Mouse (Mus musculus) adrenal gland, postnatal 4 days (tissue): ENCODE results near the gene Pak2. TPM values are rescaled to one million over a fixed set of nuclear protein-coding genes. Genes with fewer than 3 reads are reported as not detected.
A peak's percentile ranks its signal among the peaks of the same experiment; 100 is the strongest.

Source experiments
- DNase-seq, 2 experiments: peaks; one replicate each; pipeline ENCODE4 v3.0.0; 2021 to 2022; ENCODE audit warnings: low spot score in 2 of 2, mixed read lengths in 2 of 2
- long read RNA-seq, 2 experiments: library from polyadenylated mRNA; stranded (forward); transcript quantifications; one replicate each; pipeline ENCODE4 v2.0.0; 2021
- total RNA-seq, 2 experiments: library from RNA; stranded (reverse); gene quantifications; 2 replicates each; pipeline ENCODE4 v1.2.3; 2021

The Pak2 gene
- 10 to 100 TPM; 54.8 to 57.8 TPM for total RNA-seq
- long read RNA-seq, experiment 1, full-length matches to known transcripts: 5 of 9 reads
- long read RNA-seq, experiment 1, partial matches to known transcripts: 0 of 9 reads
- long read RNA-seq, experiment 1, other reads (novel, unspliced or antisense): 4 of 9 reads
- long read RNA-seq, experiment 2, full-length matches to known transcripts: 24 of 44 reads
- long read RNA-seq, experiment 2, partial matches to known transcripts: 14 of 44 reads
- long read RNA-seq, experiment 2, other reads (novel, unspliced or antisense): 6 of 44 reads

DNA sequence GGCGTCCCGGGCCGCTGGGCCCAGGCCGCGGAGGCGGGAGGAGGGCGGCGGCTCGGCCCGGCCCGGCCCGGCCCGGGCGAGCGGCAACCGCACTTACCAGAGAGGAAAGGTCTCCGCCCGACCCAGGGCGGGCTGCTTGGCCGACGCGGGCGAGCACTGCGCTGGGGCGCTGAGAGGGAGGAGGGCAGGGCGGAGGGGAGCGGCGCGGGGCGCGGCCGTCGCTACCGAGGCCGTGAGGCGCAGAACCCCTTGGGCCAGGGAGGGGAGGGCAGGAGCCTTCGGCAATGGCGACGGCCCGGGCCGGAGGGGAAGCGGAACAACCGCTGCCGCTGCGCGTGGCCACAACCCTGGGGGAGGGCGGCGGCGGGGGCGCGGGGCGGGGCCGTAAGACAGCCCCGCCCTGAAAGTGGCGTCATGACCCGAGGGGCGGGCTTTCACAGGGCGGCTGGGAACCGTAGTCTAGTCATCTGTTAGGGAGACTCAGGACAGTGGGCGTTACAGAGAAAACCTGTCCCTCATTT lies at the start of gene Pak2:
TSS of gene Pak2 (minus strand) at position 352 of the 521 bp plus-strand sequence.
- peak; percentile 79 to 87 for DNase-seq

DNA sequence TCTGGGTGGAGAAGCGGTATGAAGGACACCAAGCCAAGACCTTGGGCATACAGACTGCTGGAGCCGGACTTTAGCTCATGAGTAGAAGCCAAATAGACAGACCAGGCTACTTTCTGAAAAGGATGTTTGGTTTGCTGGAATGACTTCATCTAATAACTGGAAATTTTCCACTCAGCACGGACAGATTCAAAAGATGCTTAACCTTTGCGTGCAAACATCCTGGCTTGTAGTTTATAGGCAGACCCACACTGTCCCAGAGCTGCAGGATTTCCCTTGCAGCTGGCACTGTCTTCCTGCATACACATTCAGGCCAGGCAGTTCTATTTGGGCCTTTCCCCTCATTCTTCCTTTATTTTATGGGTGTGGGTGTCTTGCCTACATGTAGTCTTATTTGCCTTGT lies 47.9 kb upstream of the Pak2 start:
- DNase-seq: no peak

DNA sequence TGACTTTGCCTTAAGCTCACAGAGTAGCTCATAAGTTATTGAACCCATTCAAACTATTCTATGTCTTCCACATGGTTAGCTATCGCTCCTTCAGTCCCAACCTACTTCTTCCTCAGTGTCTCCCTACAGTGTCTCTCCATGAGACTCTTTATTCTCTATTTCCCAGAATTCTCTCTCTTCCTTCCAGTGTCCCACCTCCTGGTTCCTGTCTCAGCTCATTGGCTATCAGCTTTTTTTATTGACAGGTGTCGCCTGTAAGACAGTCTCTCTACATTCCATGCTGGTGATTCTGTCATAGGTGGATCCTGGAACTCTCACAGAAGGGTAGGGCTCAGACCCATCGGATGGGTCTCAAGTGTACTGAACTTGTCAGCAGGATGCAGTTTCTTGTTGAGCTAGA lies 46.2 kb upstream of the Pak2 start:
- no peak for DNase-seq

DNA sequence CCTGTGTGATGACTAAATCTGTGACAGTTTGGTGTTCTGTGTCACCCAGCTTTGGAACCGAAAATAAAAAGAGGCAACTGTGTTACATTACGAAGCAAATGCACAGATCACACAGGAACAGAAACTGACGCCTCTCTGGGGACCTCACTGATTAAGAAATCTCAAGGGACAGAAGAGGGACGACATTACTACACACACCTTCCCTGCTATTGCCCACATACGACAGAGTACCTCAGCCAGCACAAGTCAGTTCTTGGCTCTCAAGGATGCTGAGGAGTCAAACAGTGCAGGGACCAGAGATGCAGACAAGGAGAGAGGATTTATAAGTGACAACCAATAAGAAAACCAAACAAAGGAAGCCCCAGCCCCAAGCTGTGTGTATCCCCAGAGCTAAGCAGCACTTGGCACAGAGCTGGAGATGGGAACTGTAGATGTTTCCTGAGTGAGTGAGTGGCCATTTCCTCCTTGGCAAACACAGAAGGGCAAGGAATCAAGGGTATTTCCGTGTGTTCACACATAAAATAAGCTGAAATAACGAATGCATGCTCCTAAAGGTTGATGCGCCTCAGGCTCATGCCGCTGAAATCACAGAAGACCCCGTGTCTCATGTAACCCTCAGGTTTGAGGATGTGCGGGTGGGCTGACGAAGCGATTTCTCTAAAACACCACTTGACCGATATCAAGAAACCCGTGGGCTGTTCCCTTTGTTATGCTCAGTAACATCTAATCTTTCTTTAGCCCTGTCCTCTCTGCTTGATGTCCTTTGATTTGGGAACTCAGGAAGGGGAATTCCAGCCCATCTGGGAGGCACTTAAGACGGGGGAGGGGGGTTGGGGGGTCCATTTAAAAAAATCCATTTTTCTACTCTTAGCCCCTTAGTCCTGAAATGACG lies 45.5 kb upstream of the Pak2 start:
- DNase-seq: no peak

DNA sequence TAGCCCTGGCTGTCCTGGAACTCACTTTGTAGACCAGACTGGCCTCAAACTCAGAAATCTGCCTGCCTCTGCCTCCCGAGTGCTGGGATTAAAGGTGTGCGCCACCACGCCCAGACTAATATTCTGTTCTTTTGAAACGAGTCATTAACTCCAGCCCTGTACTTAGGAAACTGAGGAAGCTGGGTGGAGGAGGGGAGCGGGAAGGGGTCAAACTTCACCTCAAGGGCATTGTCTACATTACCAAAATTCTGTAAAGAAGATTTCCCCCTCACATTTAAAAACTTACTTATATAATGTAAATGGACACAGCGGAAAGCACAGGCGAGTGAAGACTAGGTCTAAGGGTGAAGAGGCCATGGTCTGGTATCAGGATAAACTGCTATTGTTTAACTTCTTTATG lies 44.9 kb upstream of the Pak2 start:
- no peak for DNase-seq

DNA sequence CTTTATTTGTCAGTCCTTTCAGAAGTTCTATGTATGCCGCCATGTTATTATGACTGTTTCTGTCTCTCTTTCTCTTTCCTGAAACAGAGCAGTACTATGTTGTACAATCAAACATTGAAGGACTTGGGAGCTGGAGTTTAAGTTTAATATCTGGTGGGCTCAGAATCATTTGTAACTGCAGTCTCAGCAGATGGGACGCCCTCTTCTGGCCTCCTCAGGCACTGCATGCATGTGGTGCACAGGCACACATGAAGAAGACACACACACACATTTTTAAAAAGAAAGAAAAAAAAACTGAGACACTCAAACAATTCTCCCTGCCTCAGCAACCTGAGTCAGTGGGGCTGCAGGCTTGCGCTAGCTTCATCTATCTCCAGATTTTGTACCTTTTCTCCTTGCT lies 41.3 kb upstream of the Pak2 start:
- no peak for DNase-seq

DNA sequence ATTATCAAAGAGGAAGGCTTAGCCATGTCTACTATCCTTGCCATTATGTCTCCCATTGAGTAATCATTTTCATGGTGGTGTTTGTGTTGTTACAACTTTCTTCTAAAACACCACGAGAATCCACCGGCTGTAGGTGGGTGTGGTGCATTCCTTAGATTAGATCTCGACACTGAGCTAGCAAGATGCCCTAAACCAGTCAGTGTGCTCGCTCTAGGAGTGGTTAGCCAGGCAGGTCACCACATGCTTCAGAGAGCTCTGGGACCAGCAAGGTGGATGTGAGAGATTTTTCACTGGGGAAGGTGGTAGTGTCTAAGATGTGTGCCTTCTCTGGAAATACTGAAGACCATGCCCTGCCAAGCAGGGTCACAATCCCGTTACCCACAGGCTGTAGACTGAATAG lies 37.0 kb upstream of the Pak2 start:
- DNase-seq: no peak

DNA sequence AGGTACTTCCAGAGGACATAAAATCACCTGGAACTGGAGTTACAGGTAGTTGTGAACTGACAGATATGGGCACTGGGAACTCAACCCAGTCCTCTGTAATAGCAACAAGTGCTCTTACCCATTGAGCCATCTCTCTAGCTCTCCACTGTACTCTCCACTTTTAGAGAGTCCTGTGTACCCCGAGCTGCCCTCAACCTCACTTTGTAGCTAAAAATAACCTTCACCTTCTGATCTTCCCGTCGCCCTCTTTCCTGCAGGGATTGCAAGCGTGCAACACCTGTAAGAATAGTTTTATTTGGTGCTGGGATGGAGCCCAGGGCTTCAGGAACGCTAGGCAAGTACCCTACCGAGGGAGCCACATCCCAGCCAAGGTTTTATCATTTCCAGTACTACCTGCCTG lies 36.6 kb upstream of the Pak2 start:
- DNase-seq: no peak

DNA sequence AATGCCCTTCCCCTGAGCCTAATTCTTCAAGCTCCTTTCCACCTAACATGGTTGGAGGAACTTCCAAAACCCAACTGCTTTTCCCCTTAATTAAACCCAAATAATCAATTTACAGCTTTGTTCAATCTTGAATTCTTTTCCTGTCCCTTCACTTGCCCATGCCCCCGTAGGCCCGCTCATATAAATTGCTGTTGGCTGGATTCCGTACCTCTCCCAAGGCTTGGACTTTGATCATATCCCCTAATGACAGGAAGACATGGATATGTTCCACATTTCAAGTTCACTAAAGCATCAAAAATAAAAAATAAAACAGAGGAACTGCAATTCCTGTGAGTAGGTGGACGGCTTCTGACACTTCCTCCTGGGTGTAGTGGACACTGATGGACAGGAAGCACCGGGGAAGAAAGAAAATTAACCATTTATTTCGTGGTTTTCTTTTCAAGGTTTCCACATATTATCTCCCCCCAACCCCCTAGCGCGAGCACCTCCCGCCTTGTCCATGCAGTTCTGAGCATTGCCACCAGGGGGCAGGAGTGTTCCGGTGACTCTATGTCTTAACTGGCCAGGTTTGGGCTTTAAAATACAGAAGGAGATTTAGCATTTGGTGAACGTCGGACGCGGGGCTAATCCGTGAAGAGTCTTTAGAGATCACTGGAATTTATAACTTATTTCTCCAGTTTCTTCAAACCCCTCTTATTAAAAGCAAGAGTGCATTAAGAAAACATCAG lies 36.0 kb upstream of the Pak2 start:
- DNase-seq: peak; percentile 70 to 77

DNA sequence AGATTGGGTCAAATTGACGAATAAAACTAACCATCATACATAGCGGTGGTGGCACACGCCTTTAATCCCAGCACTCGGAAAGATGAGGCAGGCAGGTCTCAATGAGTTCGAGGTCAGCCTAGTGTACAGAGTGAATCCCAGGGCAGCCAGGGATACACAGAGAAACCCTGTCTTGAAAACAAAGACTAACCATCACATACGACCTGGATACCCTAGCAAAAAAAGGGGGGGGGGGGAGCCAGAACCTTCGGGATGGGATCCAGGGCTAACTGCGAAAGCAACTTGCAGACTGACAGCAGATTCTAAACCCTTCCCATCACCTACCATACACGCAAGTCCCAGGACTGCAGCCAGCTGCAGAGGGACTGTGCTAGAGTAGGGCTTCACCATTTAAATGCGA lies 35.3 kb upstream of the Pak2 start:
- DNase-seq: no peak

DNA sequence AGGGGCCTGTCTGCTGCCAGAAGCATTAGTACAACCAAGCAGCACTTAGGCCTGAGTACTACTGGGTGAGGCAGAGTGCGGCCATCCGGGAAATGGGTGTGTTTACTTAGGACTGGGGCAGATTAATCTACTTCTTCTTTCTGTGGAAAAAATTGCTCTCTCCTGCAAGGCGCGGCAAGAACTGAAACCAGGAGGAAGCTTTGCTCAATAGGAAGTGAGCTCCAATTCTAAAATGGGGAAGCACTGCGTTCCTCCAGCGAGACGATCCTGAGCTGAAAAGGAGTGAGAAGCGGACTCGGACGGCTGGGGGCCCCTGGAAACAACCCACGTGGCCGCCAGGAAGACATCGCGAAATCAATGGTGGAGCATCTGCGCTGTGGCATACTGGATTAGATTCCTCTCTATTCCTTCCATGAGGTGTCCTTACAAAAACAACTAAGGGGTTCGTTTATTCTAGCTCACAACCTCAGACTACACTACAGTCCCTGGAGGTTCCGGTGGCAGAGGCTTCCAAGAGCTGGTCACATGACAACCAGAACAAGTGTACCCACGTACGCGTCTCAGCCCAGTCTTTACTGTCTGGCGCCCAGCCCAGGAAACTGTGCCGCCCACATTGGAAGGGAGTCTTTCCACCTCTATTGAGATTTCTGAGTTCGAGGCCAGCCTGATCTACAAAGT lies 34.5 kb upstream of the Pak2 start:
- DNase-seq: no peak

DNA sequence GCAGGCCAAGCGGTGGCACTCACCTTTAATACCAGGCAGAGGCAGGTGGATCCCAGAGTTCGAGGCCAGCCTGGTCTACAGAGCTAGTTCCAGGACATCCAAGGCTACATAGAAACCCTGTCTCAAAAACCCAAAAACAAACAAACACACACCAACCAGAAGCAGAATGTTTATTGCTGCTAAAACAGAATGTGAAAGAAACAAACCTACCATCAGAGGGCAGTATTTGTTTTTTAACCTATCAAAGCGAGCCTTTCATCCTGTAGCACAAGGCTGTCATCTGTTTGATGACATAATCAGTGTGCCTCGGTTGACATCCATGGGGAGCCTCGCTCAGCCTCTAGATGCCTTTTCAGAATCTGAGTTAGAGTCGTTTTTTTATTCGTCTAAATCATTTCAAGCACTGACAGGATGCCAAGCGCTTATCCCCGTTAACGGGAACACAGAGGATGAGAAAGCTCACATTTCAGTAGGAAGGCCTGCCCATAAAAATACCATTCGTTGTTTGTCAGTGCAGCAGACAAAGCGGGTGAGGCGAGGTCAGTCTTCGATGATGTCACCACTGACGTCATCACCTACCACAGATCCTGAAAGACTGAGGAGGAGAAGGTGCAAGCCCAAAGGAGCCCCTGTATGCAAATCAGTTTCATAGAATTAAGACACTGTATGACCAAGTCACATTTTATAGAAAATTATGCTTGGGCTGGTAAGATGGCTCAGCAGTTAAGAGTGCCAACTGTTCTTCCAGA lies 32.0 kb upstream of the Pak2 start:
- DNase-seq: no peak

DNA sequence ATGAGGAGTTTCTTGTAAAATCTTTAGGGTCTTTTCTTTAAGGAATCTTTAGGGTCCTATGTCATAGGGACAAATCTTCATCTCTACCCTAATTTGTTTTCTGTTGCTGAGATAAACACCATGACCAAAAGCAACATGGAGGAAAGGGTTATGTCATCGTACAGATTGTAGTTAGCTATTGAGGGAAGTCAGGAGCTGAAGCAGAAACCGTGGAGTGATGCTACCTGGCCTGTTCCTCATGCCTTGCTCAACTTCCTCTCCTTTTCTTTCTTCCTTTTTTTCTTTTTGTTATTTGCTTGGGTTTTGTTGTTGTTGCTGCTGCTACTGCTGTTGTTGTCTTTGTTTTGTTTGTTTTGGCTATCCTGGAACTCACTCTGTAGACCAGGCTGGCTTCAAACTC lies 29.4 kb upstream of the Pak2 start:
- no peak for DNase-seq

DNA sequence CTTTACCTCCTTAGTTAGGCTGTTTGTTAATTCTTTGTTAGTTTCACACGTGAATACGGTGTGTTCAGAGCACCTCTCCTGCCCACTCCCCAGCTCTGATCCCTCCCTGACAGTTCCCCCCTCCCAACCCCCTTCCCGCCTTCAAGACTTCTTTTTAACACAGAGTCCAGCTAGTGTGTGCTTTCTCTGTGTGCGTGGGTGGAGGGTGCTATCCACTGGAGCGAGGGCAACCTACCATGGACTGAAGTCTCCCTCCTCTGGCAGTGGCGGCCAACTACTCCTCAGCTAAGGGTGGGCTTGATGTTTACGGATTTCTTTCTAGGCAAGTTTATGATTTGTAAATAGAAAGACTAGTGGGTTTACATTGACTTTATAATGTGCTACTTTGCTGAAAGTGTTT lies 29.0 kb upstream of the Pak2 start:
- DNase-seq: no peak

DNA sequence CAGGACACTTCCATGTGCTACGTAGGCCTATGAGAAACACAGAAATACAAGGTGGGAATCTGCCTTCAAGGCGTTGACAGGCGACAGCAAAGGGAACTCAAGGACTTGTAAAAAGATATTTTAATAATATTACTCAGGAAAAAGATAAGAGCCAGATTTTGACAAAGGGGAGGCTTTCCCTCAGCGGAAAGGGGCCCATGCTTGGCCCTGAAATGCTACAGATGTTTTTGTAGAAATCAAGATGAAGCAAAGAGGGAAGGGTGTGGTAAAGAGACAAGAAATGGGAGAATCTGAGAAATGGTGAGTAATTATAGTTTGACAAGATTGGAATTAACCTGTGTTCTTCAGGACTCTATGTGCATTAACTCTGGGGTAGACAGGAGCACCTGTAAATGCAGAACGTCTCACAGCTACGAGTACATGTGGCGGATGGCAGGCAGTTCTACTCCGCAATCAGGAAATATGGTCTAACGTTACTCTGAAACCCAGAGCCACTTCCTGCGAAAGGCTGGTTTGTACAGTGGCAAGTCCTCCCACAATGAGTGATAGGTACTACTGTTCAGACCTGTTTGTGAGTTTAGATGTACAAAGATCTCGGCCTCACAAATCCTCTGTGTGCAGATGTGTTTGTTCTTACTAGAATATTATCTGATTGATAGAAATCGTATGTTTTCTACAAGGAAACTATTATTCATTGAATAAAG lies 28.4 kb upstream of the Pak2 start:
- no peak for DNase-seq

DNA sequence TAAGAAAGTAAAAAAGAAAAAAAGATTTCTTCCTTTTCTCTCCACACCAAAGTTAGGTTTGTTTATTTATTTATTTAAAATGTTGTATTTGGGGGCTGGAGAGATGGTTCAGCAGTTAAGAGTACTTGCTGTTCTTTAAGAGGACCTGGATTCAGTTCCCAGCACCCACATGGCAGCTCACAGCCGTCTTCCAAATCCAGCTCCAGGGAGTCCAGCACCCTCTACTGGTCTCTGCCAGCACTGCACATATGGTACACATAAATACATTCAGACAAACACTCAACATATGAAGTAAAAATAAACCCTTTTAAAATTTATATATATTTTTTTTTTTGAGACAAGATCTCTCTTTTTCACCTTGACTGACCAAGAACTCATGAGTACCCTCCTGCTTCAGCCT lies 26.6 kb upstream of the Pak2 start:
- no peak for DNase-seq

DNA sequence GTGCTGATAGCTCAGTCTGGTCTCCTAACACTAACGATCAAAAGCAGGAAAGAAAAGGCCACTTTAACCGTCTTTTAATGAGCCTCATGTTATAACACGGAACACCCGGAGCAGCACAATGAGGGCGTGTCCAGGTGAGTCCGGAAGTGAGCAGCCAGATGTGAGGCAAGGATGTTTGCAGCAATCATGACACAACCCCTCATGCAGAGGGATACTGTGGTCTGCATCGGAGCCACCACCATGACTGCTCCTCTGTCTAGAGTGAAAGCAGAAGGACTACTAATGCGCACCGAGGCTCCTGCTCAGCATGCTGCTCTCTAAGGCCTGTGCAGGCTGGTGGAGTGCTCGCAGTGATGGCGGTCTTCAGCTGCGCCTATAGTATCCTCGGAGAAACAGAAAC lies 23.2 kb upstream of the Pak2 start:
- no peak for DNase-seq

DNA sequence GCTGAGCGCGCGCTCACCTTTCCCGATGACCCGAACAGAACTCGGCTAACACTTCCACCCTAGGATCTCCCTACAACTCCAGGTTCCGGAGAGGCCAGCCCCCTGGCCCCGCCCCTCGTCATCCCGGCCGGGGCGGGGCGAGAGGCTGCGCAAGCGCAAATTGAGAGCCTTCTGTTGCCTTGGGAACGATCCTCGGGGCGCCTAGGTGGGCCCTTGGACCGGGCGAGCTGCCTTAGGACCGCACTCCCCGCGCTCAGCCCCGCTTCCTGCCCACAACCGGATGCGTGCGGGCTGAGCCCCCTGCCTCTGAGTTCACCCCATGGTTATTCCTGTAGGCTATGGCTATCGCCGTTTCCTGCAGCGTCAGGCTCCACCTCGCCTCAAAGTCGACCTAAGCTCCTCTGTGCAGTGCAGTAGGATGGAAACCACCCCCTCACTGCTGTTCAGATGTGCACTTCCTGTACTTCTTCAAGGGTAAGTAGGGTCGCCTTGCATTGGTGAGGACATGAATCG lies 20.6 kb upstream of the Pak2 start, which contains the start of the genes Pigx and Cep19:
TSS of gene Pigx (minus strand) at position 103 of the 513 bp plus-strand sequence.
TSS of gene Cep19 (plus strand) at position 163 of the 513 bp plus-strand sequence.
- DNase-seq: peak; percentile 84 to 86

DNA sequence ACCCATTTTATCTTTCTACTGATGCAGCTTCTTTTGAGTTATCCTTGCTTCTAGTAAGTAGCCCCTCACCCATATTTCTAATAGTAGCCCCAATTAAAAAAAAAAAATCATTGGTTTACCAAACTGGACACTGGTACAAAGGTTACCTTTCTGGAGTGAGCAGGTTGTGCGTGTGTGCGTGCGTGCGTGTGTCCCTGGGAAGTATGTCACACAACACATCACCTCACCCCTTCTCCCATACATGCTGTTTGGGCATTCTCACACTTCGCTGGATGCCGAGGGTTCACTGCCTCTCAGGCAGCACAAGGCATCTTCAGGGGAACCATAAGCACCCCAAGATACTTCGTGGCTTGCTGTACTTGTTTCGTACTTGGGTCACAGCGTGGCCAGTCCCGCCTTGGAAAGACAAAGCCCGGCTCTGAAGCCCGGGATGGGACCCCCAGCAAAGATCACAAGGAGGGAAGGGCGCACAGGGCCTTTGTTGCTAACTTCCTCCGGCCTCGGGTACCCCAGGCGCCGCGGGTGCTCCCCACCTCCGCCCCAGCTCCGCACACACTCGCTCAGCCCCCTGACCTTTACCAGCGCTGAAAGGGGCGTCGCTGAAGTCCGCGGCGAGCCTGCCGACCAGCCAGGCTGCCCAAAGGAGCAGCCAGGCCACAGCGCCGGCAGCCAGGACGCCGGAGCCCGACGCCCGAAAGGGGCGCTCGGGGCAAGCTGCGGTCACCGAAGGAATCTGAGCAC lies 19.9 kb upstream of the Pak2 start:
- no peak for DNase-seq
